Mouse (Mus musculus) frontal cortex, adult 2 months (tissue): ENCODE measurements at regions not wholly inside any gene's neighbourhood (a gene's known extent, or its start where the extent isn't known, plus 50 kb on each side); places are given as distances from the start of the nearest gene placed in this dataset.
"Not testable (repeated sequence)": the region's sequence is repeated elsewhere in the genome, so short reads cannot be mapped to it uniquely, and the experiment has no call there.

ENCODE experiments used
- DNase-seq, 2 experiments: peaks; one replicate each; pipeline ENCODE4 v3.0.0; 2022; ENCODE audit warnings: low spot score in 1 of 2; ENCODE audit errors: extremely low spot score in 1 of 2

DNA sequence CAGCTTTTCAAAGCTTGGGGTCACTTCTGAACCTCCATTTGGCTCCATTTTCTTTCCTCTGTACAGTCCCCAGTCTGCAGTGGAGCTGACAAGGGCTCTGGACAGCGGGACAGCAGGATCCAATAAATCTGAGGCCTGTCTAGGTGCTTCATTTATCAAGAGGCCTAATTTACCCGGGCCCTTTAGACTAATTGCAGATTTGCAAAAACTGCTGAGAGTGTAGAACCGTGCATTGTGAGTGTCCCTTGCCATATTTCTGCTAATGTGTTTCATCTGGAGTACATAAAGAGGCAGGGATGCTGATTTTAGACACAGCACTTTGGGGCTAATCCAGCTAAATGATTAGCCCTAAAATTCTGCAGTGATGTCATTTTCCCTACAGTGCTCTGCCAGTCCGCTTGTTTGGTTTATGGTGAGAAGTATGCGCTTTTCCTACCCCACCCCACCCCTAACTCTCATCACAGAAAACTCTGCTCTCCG is 523.1 kb downstream of the Bnc2 start:
- no peak for DNase-seq

DNA sequence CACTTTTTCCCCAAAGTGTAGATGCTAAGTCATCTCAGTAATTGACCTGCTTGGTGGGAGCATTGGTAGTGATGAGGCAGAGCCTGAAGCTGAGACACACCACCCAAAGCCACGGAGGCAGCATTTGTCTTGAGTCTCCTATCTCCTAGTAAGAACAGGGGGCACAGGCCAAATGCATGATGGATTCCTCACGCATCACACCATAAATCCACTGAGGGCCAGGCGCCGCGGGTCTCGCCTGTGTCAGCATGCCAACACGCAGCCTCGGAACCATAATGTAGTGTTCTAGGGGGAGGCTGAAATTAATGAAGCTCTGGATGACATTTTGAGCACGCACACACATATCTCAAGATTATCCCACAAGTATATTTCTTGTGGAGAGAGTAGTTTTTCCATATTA is 521.5 kb downstream of the Bnc2 start:
- no peak for DNase-seq

DNA sequence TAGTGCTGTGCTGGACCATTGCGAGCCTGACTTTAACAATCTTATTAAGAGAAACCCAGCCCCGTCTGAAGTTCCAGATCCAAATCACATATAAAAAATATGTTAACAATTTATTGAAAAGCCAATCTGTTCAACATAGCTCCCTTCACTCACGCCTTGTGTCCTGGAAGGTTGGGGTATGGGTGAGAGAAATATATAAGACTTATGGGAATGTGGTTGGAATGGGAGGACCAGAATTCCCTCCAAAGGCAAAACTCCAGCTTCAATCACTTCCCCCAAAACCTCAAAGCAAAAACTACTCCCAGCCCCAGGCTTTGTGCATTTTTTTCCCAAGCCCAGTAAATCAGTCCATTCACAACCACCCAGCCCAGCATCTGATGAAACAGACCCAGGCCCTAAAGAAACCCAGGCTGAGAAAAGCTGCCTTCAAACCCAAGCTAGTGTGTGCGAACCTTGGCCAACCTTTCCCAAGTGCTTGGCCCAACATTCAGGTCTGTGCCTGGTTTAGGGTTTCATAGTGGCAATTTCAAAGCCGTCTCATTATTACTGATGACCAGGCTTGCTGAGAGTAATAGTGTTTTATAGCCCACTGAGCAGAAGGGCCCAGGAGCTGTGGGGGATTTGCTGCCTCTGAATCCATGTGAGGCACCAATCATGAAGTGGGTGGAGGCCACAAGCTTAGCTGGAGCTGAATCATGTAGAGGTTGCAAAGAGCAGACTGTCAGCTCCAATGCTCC is 517.0 kb downstream of the Bnc2 start:
- DNase-seq = no peak

DNA sequence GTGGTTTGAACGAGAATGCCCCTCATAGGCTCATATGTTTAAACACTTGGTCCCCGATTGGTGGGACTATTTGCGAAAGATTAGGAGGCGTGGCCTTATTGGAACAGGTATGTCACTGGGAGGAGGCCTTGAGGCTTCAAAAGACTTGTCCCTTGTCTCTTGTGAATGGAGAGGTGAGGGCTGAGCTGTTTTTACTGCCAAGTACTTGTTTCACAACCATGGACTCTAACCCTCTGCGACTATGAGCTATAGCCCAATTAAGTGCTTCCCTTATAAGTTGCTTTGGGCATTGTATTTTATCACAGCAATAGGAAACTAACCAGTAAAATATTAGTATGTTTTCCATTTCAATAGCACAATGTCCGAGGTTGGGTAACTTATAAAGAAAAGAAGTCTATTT is 511.7 kb downstream of the Bnc2 start:
- DNase-seq = no peak

DNA sequence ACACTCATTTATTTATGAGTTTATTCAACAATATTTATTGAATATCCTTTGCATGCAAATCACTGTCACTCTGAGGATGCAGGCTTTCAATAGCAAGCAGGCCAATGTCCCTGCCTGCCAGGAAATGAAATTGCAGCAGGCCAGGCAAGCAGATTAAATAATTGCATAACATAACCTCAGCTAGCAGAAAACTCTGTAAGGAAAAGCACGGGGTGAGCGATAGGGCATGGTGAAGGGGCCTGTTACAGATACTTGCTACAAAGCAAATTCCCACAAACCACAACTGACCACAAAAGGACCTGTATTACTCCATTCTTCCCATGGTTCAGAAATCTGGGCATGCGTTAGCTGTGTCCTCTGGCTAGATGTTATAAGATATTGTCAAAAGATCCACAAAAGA is 509.8 kb downstream of the Bnc2 start:
- DNase-seq = no peak

DNA sequence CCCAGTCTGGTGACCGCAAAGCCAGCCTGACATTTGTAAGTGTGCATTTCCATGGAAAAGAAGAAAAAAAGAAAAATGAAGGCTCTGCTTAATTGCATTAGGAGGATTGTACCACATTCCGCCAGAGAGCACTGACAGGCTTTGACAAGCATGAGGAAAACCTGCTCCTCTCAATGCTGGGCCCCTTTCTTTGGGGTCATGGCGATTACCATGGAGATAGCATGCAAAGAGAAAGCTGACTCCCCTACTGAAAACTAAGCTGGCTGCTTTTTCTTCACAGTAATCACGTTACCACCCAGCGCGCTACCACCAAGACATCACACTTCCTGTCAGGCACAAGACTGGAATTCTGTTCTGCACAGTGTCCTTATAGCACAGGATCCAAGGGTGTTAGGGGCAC is 502.2 kb downstream of the Bnc2 start:
- no peak for DNase-seq

DNA sequence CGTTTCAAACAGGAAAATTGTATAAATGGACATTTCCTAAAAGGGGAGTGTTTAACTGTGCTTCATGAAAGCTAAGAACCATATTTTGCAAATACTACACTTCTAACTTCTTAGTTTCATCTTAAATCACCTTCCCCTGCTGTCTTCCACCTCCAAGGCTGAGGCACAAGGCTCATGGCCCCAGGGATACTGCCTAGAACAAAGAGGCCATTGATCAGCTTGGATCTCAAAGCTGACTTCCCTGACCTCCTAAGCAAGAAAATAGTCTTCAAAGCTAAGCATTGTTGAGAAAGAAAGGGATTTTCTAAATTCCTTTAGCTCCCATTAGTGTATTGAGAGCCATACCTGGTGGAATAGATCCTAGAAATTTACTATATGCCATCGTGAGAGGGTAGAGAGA is 501.6 kb downstream of the Bnc2 start:
- no peak for DNase-seq

DNA sequence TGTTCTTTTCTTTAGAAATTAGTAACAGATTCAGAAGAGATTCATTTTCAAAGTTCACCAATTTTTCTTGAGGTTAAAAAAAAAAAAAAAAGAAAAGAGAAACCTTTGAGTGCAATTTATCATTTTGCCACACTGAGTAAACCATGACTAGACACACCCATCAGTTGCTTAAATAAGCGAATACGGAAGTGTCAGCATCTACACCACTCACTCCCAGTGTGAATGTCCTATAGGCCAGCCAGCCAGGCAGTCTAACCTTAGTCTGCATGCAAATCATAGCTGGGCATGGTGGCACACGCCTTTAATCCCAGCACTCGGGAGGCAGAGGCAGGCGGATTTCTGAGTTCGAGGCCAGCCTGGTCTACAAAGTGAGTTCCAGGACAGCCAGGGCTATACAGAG is 498.6 kb downstream of the Bnc2 start:
- not testable (repeated sequence) for DNase-seq

DNA sequence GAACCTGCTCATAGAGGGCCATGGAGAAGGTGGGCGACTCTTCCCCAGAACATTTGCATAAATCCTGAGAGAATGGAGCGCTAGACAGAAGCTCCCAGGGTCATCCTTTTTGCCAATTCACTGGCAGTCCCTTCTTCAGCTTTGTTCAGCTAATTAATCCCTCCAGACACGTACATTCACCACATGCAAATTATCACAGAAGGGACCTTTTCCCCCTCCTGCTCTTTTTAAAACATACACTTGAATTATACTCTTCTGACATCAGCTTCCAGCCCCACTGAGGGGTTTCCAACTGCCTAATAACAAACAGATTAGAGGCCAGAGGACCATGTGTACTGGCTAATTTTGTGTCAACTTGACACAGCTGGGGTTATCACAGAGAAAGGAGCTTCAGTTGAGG is 497.2 kb downstream of the Bnc2 start:
- DNase-seq = no peak

DNA sequence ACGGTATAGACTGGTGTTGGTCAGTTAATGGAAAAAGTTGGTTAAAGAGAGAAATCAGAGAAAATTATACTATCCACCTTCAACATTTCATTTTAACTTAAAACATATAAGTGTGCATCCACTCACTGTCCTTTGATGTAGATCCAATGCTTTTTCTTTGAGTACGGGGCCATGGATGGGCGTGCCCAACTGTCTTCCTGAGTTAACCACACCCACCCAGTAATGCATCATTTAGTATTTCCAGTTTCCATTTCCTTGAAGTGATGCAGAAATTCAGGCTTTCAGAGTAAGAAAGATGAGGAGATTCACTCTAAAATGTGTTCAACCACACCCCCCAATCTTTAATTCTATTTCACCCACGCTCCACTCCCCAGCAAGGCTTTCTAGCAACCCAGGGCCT is 490.6 kb downstream of the Bnc2 start:
- DNase-seq = no peak

DNA sequence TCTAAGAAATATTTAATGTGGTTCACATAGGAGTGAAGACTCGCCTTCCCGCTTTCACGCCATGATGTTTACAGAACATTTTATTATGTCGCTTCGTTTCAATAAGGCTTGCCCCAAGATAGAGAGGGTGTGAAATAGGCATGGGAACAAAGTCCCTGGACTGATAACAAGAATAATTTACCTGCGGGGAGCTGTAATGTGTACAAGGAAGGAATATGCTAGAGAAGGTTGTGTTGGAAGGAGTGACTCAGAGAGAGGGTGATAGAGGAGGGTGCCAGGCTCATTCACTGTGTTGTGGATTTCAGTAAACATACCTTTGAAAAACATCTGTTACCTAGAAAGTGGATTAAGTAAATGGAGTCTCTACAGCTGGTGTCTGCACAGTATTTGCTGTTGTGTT is 490.2 kb downstream of the Bnc2 start:
- DNase-seq = no peak

DNA sequence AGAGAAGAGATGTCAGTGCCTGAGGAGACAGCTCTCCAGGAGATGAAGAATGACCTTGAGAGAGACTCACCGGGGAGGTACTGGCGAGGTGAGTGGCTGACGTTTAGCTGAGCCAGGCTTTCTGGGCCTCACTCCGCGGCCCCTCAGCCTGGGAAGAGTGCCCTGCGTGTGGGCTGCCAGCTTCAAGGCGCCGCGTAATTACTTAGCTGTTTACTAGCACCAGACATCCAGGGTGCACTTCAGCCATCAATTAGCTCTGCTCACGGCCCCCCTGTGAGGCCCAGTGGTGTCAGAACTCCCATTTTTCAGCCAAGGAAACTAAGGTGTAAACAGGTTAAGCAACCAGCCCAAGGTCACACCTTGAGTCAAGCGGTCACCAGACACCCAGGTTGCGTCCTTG is 485.8 kb downstream of the Bnc2 start:
- DNase-seq = no peak

DNA sequence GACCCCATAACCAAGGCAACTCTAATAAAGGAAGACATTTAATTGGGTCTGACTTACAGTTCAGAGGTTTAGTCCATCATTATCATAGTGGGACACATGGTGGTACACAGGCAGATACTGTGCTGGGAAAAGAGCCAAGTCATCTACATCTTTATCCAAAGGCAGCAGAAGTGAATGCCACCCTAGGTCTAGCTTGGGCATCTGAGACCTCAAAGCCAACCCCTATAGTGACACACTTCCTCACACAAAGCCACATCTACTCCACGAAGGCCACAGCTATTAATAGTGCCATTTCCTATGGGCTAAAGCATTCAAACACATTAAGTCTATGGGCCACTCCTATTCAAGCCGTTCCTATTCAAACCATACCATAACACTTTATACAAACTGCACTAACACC is 483.8 kb downstream of the Bnc2 start:
- DNase-seq = no peak

DNA sequence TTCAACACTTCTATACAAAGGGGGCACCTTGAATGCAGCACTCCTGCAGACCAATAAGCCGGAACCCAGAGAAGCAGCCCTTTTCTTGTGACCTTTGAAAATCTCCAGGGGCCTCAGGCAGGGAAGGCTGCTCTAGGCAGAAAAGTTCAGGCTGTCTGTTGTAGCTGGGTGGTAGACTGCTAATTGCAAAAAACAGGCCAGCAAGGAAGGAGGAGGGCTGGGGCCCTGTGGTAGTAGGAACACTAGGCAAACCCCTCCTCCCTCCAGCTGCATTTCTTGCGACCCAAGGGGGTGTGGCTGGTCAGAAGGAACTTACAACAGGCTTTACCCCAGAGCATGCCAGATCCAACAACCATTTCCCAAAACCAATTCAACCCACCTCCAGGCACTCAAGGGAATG is 482.8 kb downstream of the Bnc2 start:
- DNase-seq = no peak

DNA sequence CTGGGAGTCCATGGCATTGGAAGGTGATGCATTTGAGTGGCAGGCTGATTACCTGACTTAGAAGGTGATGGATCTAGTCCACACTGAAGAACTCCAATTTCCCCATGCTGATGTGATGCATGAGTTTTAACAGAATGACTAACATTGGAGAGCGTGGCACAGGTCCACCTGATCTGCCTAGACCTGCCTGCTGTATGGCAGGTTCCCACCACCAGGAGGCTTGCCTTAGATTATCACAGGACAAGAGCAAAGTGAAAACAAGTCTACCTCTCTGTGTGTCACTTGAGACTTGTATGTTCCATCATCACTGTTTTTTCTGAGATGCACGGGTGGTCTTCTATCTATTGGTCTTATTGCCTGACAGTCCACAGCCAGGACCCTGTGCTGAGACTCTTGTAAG is 478.3 kb downstream of the Bnc2 start:
- DNase-seq = no peak

DNA sequence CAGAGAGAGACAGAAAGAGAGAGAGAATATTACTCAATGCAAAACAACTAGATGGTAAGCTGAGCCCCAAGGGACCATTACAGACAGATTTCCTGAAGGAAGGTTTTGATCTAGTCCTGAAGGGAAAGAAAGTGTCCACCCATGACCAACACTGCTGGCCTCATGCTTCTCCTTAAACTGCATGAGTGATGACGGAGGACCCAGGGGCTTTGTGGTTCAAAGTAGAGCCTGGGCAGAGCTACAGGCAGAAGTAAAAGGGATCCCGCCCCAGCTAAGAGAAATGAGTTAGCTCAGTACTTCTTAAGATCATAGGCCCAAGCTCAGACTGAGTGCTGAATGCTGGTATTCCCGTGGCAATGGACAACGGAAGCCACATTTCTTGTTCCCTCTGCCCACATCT is 476.9 kb downstream of the Bnc2 start:
- DNase-seq = no peak

DNA sequence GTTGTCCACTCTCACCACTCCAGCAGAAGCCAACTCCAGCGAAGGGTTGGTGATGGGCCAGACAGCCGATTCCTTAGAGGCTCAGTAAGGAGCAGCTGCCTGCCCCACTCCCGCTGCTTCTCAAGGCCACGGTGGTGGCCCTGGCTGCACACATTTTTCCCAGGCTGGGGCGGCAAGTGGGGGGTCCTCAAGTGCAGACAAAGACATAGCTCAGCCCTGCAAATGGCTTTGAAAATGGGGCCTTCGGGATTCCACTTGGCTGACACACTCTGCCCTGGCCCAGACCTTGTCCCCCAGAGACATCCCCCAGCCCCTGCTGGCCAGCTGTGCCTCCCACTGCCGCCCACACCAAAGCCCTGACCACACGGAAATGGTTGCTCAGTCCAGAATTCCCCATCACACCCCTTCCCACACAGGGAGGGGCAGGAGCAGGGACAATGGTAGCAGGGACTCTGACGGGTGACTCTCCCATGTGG is 475.9 kb downstream of the Bnc2 start:
- DNase-seq = no peak

DNA sequence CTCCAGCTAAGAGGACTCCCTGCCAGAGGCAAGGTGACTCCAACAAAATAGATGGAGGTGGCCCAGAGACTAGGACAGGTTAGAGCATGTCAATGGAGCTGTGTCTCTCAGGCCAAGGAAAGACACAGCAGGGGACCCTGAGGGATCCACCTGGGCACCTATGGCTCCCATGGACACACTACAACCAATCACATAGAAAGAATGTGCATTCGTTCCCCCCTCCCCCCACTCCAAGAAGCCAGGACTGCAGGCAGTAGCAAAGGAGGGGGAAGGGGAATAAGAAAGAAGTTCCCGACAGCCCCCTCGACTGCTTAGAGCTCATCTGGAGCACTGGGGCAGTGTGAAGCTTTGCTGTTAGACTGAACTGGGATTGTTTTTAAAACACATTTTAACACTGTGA is 474.1 kb downstream of the Bnc2 start:
- no peak for DNase-seq

DNA sequence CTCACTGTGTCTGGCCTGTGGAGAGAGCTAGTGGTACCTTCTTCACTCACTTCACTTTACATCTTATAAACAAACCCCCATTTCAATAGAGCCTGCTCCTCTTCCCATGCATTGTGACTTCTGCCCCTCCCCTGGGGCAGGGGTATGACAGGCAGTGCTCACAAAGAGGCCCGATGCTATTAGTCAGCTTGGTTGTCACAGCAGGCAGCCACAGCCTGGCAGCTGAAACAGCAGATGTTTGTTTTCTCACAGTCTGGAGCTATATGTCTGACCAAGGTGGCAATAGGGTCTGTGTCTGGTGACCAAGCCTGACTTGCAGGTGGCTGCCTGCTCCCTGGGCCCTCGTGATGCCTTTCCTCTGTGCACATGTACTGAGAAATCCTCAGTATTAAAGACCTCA is 472.8 kb downstream of the Bnc2 start:
- no peak for DNase-seq

DNA sequence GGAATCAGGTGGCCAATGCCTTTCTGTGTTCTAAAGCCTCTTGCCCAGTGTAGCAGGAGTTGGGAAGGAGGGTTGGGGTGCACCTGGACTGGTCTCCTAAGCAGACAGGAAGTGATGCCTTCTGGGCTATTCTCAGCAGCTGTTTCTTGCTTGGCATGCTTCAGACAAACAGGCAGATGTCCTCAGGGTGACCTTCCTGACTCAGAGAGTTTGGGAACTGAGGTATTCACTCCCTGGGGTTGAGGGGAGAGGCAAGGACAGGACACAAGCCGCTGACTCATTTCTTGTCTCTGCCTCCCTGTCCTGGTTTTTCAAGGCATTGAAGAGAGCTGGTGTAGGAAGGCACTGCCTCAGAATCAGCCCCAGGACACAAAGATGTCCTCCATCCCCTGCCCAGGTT is 471.4 kb downstream of the Bnc2 start:
- no peak for DNase-seq

DNA sequence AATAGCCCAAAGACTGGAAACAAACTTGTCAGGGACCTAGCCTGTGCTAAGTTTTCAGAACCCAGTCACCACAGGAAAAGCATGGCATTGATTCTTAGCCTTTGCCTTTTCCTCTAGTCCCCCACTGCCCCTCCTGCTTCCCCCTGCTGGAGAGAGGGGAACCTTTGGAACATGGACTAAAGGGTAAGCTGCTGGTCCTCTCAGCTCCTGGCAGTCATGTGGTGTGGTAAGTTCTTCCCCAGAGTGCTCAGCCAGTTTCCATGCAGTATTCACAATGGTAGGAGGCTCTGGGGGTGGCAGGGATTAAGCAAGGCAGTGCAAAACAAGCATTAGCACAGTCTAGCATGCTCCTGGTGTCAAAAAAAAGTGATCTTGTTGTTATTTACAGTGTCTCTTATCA is 470.3 kb downstream of the Bnc2 start:
- DNase-seq = no peak

DNA sequence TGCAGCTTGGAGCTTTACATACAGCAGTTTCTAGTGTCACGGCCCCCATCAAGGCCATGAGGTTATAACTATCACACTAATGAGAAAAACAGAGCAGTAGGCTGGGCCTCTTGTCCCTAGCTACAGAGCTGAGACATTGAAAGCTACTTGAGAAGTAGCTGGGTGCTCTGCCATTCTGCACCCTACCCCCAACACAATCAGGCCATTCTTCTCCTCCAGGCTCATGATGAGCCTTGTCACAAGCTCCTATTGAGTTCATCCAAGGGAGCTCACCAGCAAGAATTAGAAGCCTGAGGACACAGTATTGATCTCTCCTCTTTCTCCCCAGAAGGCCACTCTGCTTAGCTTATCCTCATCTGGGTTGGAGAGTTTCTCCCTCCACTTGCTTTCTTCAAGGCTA is 466.9 kb downstream of the Bnc2 start:
- no peak for DNase-seq

DNA sequence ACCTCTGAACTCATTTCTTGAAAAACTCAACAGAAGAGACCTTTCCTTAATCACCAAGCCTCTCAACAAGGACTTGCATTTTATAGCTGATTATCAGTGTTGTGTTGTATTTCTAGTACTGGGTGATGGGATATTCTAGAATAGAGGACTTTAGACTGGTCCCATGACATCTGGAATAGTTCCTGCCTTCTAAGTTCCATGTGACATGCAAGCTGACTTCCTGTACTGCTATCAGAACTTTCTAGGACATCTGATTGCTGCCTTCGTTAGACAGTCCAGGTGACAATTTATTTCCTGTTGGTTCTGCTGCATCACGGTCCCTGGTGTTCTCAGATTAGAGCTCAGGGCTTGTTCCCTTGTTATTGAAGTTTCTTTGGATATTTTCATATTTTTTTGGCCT is 465.5 kb downstream of the Bnc2 start:
- no peak for DNase-seq
